Mouse (Mus musculus): ENCODE data around the gene Trip12. TPM values are rescaled to one million over a fixed set of nuclear protein-coding genes. Genes with fewer than 3 reads are reported as not detected.
A peak's percentile ranks its signal among the peaks of the same experiment; 100 is the strongest.

Trip12 gene
- polyA plus RNA-seq, 1 experiment from 2014 or later = 78.5 TPM

DNA sequence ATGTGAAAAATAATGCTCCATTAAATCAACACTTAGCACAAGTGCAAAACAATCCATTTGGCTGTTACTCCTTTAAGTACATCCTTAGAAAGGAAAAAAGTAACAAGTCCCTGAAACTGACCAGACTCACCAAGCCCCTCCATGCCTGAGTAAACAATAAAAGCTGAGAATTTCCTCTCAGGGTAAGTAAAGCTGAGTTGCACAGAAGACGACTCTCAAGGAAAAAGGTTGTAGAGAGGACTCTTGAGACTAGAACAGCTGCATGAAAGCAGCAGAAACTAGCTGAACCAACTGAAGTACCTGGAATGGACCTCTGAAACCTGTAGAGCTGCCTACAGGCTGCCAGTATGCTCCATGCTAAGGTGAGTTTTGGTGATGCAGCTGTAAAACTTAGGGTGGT is 103.2 kb downstream of the Trip12 start:
- H3K4me2 ChIP-seq (replicated peaks) = no peak overlapping the region
- no peak overlapping the region for H3K4me3 ChIP-seq (replicated peaks)
- H3K9me3 ChIP-seq = no peaks in the 10 kb centered on the region
- WGBS = 49% methylated on average over 1 of the region's 1 CpGs
- no peak for ATAC-seq
- H3K36me3 ChIP-seq = peaks cover 58% of the 10 kb centered on the region
- no peaks in the 10 kb centered on the region for H3K27me3 ChIP-seq
- H3K27ac ChIP-seq = no peak overlapping the region
- H3K9ac ChIP-seq (replicated peaks) = no peak overlapping the region
- H3K4me1 ChIP-seq (replicated peaks) = no peaks in the 10 kb centered on the region

- no peaks in the 10 kb centered on the region for H3K4me1 ChIP-seq (replicated peaks)
- H3K4me3 ChIP-seq (replicated peaks) = no peak overlapping the region
- 0 out of 2 replicates have a peak, but pooled peaks have one; percentile 37 for ATAC-seq
- H3K36me3 ChIP-seq = peaks cover 53% of the 10 kb centered on the region
- H3K4me2 ChIP-seq (replicated peaks) = no peak overlapping the region
- no peaks in the 10 kb centered on the region for H3K9me3 ChIP-seq
- no peaks in the 10 kb centered on the region for H3K27me3 ChIP-seq
- H3K27ac ChIP-seq = no peak overlapping the region
- 67% methylated on average over 3 of the region's 3 CpGs for WGBS
- H3K9ac ChIP-seq (replicated peaks) = no peak overlapping the region
These were observed 106.5 kb downstream of the Trip12 start for GRCm38 (mm10) chr1:84733799-84734198.

GRCm38 (mm10) chr1:84731763-84732162 is 108.6 kb downstream of the Trip12 start:
- 70% methylated on average over 1 of the region's 1 CpGs for WGBS
- ATAC-seq = no peak
- H3K27me3 ChIP-seq = no peaks in the 10 kb centered on the region
- no peaks in the 10 kb centered on the region for H3K4me1 ChIP-seq (replicated peaks)
- H3K27ac ChIP-seq = no peak overlapping the region
- H3K9ac ChIP-seq (replicated peaks) = no peak overlapping the region
- H3K9me3 ChIP-seq = no peaks in the 10 kb centered on the region
- H3K36me3 ChIP-seq = peaks cover 48% of the 10 kb centered on the region
- H3K4me2 ChIP-seq (replicated peaks) = no peak overlapping the region
- H3K4me3 ChIP-seq (replicated peaks) = no peak overlapping the region

- Histone ChIP-seq H3K4me1 (replicated peaks) (no peaks in the 10 kb centered on the region), H3K27me3 (no peaks in the 10 kb centered on the region), H3K4me2 (replicated peaks) (no peak overlapping the region), H3K4me3 (replicated peaks) (no peak overlapping the region), H3K9ac (replicated peaks) (no peak overlapping the region), H3K9me3 (no peaks in the 10 kb centered on the region), H3K27ac (no peak overlapping the region), H3K36me3 (peaks cover 56% of the 10 kb centered on the region)
- ATAC-seq = no peak
These were observed 117.5 kb downstream of the Trip12 start for GRCm38 (mm10) chr1:84722841-84723240.

GRCm38 (mm10) chr1:84722371-84722770 is 117.9 kb downstream of the Trip12 start:
- Histone ChIP-seq H3K36me3 (peaks cover 51% of the 10 kb centered on the region), H3K4me3 (replicated peaks) (no peak overlapping the region)

DNA sequence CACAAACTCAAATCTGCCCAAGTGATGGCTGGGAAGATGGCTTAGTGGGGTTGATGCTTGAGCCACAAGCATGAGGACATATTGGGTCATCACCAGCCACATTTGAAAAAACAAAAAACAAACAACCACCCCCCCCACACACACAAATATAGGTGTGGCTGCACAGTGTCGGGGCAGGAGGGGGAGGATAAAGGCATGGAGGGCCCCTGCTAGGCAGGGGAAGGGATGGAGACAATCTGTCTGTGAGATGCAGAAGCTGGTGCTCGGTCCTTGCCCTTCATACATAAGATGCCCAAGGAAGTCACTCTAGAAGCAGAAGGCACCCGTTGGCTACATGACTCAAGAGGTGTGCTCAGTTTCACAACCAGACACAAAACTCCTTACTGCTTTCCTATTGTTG is 118.4 kb downstream of the Trip12 start:
- Histone ChIP-seq H3K4me3 (replicated peaks) (no peak overlapping the region), H3K9me3 (no peaks in the 10 kb centered on the region), H3K4me1 (replicated peaks) (no peaks in the 10 kb centered on the region), H3K36me3 (peaks cover 48% of the 10 kb centered on the region), H3K4me2 (replicated peaks) (no peak overlapping the region), H3K9ac (replicated peaks) (no peak overlapping the region), H3K27me3 (no peaks in the 10 kb centered on the region), H3K27ac (no peak overlapping the region)
- WGBS = 89% methylated on average over 3 of the region's 3 CpGs
- no peak for ATAC-seq

More at GRCm38 (mm10) chr1:84722371-84722770, 117.9 kb downstream of the Trip12 start:
- 93% methylated on average over 3 of the region's 3 CpGs for WGBS
- H3K4me2 ChIP-seq (replicated peaks) = no peak overlapping the region
- H3K27ac ChIP-seq = no peak overlapping the region
- no peaks in the 10 kb centered on the region for H3K27me3 ChIP-seq
- H3K9me3 ChIP-seq = no peaks in the 10 kb centered on the region
- H3K4me1 ChIP-seq (replicated peaks) = no peaks in the 10 kb centered on the region
- ATAC-seq = 0 out of 2 replicates have a peak, but pooled peaks have one; percentile 53
- no peak overlapping the region for H3K9ac ChIP-seq (replicated peaks)

DNA sequence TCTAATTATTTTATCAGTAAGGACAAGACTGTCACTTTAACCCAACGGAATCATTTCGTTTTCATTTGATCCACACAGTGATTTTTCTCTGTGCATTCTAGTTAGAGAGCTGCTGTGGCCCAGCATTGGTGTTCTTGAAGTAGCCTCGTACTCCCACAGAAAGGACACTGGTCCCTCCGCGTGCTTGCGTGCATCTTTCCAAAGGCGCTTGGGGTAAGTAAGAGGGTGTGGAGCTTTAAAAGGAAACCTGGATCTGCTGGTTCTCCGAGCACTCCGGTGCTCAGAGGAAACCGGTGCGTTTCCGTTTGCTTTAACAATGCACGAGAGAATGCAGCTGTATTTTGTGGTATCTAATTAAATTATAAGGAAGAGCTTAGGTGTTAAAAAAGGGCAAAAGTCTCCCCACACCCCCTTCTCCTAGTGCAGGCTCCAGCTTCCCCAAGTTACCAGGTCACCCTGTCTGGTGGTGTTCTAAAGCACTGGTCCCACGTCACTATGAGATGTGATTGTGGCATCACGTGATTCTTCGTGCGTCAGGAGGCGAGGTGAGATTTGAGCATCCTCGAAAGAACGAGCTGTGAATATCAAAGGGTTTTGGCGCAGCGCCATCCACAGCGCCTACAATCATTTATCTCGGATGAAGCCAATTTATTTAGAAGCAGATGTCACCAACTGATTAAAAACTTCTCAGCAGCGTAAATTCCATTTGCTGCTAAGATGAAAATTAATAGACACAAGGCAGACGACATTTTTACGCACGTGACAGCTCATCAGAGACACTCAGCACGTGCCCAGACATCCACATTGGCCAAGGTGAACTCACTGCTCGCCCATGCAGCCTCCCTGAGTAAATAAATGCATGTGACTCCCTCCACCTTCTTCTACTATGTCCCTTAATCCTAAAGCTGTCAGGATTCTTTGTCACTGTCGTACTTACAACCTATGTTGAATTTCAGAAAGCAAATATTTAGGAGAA is 130.2 kb downstream of the Trip12 start:
- H3K4me2 ChIP-seq (replicated peaks) = peak overlapping the region; percentile 59
- WGBS = 9% methylated on average over 31 of the region's 31 CpGs
- H3K9ac ChIP-seq (replicated peaks) = peak overlapping the region; percentile 58
- peak overlapping the region; percentile 39 for H3K4me3 ChIP-seq (replicated peaks)
- 0 out of 2 replicates have a peak, but pooled peaks cover 5% of the 10 kb centered on the region for H3K4me1 ChIP-seq (replicated peaks)
- ATAC-seq = peak; percentile 92
- no peaks in the 10 kb centered on the region for H3K9me3 ChIP-seq
- H3K27me3 ChIP-seq = no peaks in the 10 kb centered on the region
- no peaks in the 10 kb centered on the region for H3K36me3 ChIP-seq
- peak overlapping the region; percentile 84 for H3K27ac ChIP-seq

- Histone ChIP-seq H3K4me2 (replicated peaks) (peak overlapping the region; percentile 59), H3K36me3 (no peaks in the 10 kb centered on the region), H3K27me3 (no peaks in the 10 kb centered on the region), H3K4me1 (replicated peaks) (0 out of 2 replicates have a peak, but pooled peaks cover 5% of the 10 kb centered on the region), H3K9me3 (no peaks in the 10 kb centered on the region), H3K4me3 (replicated peaks) (peak overlapping the region; percentile 39), H3K9ac (replicated peaks) (peak overlapping the region; percentile 58), H3K27ac (peak overlapping the region; percentile 84; the same call in 1 of the 2 replicates)
- 17% methylated on average over 5 of the region's 5 CpGs for WGBS
- peak; percentile 75 for ATAC-seq
These were observed 130.9 kb downstream of the Trip12 start for GRCm38 (mm10) chr1:84709406-84709805.

GRCm38 (mm10) chr1:84700254-84700653 is 140.1 kb downstream of the Trip12 start:
- H3K4me2 ChIP-seq (replicated peaks) = no peak overlapping the region
- no peaks in the 10 kb centered on the region for H3K27me3 ChIP-seq
- H3K4me1 ChIP-seq (replicated peaks) = peaks cover 10% of the 10 kb centered on the region
- no peak overlapping the region for H3K27ac ChIP-seq
- ATAC-seq = no peak
- no peaks in the 10 kb centered on the region for H3K36me3 ChIP-seq
- H3K4me3 ChIP-seq (replicated peaks) = no peak overlapping the region
- no peaks in the 10 kb centered on the region for H3K9me3 ChIP-seq
- H3K9ac ChIP-seq (replicated peaks) = no peak overlapping the region
- 100% methylated on average over 6 of the region's 6 CpGs for WGBS

DNA sequence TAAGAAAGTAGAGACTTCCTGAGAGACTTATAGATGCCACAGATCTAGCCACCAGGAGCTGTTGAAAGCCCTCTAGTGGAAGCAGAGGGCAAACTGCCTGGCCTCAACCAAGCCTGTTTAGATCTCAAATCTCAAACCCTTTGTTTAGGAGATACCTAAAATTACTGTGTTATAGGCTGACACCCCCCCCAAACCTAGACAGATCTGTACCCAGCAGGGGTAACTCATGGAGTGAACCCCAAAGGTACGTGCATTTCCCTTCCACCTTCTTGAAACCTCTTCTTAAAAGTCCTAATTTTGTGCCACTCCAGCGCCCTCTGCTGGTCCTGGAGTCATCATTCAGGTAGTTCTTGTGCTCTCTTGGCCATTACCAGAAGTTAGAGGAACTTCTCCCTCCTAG is 143.2 kb downstream of the Trip12 start:
- no peak for ATAC-seq

DNA sequence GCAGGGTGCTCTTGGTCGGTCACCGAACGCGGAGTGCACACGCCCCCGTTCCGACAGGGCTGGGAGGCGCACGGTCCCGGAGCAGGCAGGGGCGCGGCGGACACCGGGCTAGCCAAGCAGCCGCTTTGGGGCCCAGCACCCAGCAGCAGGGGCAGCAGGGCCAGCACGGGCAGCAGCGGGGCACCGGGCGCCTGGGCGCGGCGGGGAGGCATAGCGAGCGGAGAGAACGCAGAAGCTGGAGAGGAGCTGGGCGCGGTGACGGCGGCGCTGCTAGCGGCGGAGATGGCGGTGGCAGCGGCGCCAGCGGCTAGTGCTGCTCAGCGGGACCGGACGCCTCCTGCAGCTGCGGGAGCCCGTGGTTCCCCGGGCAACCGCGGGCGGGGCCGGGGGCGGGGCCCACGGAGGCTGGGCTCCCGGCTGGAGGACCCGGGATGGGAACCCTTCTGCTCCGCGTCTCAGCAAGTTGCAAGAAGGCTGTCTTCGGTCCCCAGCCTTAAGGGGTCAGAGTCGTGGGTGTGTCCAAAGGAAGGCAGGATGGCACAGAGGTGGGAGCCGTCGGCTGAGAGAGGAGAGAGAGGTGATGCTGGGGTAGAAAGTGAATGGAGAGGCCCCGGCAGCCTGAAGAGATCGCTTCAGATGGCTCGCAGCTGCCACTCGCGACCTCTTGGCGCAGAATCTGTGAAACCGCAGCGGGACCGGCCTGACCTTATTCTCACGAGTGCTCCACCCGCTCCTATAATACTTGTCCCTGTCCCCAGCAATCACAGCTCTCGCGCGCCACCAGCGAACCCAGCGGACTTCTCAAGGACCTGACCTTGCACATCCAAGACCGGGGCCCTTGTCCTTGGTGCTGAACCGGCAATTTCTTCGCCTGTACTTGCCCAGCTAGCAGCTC is 144.6 kb downstream of the Trip12 start, which contains the start of gene Dner:
TSS of gene Dner (minus strand) at position 705 of the 895 bp plus-strand sequence.
- ATAC-seq = peak; percentile 89
- no peaks in the 10 kb centered on the region for H3K9me3 ChIP-seq
- H3K9ac ChIP-seq (replicated peaks) = peak within 1 kb of the TSS; percentile 96

More for the DNA sequence above, 143.2 kb downstream of the Trip12 start:
- peaks cover 29% of the 10 kb centered on the region for H3K4me1 ChIP-seq (replicated peaks)
- H3K27ac ChIP-seq = no peak overlapping the region
- WGBS = 0% methylated on average over 2 of the region's 2 CpGs
- no peak overlapping the region for H3K4me3 ChIP-seq (replicated peaks)
- peak overlapping the region; percentile 16 for H3K4me2 ChIP-seq (replicated peaks)
- no peaks in the 10 kb centered on the region for H3K27me3 ChIP-seq
- no peak overlapping the region for H3K9ac ChIP-seq (replicated peaks)
- H3K9me3 ChIP-seq = no peaks in the 10 kb centered on the region
- no peaks in the 10 kb centered on the region for H3K36me3 ChIP-seq

More for the DNA sequence above, 144.6 kb downstream of the Trip12 start, which contains the start of gene Dner:
- H3K4me2 ChIP-seq (replicated peaks) = peak within 1 kb of the TSS; percentile 77
- H3K27ac ChIP-seq = peak within 1 kb of the TSS; percentile 96
- WGBS = under 1% methylated on average over 60 of the region's 75 CpGs
- peak within 1 kb of the TSS; percentile 93 for H3K4me3 ChIP-seq (replicated peaks)
- H3K36me3 ChIP-seq = no peaks in the 10 kb centered on the region
- H3K4me1 ChIP-seq (replicated peaks) = peaks cover 39% of the 10 kb centered on the region
- H3K27me3 ChIP-seq = no peaks in the 10 kb centered on the region

Data from midbrain, embryonic 13.5 days (tissue).